ENCODE assay signal across 9 mouse cellular contexts in the genomic region with DNA sequence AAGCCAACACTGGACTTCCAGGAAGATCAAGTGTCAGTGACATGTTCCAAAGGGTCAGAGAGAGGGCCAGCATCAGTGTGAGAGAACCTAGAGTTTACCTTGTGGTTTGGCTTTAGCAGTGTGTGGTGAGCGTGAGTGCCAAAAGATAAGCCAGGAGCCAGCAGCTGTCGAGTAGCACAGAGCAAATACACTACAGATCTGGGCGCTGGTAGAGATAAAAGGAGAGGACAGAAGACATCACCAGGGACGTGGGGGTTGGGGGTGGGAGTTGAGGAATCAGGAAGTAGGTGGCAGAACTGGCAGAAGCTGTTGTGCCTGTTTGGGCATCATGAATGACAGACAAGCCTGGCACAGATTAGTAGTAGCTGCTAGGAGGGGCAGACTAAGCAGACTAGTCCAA. TPM values are rescaled to one million over a fixed set of nuclear protein-coding genes. Genes with fewer than 3 reads are reported as not detected.
DNase-seq lines count a peak whose midpoint lies in the region; ATAC-seq and TF ChIP-seq lines count a peak whose summit lies in the region.
"Had no signal": no experiment of that assay in that cellular context is flagged by ENCODE, and none has a peak within 500 bp of the region (broad histone marks: within the 10 kb centered on the region; RNA-seq: fewer than 3 reads in every experiment).

No protein-coding gene starts in this region.

- no peak for TF ChIP-seq POLR2A in kidney, adult 2 months (IDR thresholded peaks at IDR 0.05; ENCODE audit: low read depth, low read length)

- ATAC-seq in inflammation-experienced regulatory T-cells, adult 6 months, result no peak
- no peak for ATAC-seq in hindbrain, embryonic 14.5 days (ENCODE audit: low FRiP score)

- no peaks in the 10 kb centered on the region for H3K27me3 ChIP-seq in kidney, adult 2 months (replicated peaks; ENCODE audit: control insufficient read depth, insufficient read depth, low read length)
- H3K27me3 ChIP-seq in hindbrain, embryonic 14.5 days (ENCODE audit: control insufficient read depth, insufficient read depth, low read length), result no peaks in the 10 kb centered on the region
- H3K27me3 ChIP-seq: embryonic facial prominence, embryonic 12.5 days had no signal

- peaks cover 5% of the 10 kb centered on the region; the same call in 1 of the 2 replicates for H3K4me1 ChIP-seq in kidney, adult 2 months (ENCODE audit: control insufficient read depth, insufficient read depth, low read length)
- H3K4me1 ChIP-seq in hindbrain, embryonic 14.5 days (replicated peaks; ENCODE audit: control insufficient read depth, insufficient read depth, low read length), result no peaks in the 10 kb centered on the region

- H3K36me3 ChIP-seq in kidney, adult 2 months (ENCODE audit: control insufficient read depth, insufficient read depth, low read length), result no peaks in the 10 kb centered on the region
- H3K36me3 ChIP-seq in hindbrain, embryonic 14.5 days (replicated peaks; ENCODE audit: control insufficient read depth, insufficient read depth), result no peaks in the 10 kb centered on the region
- H3K36me3 ChIP-seq: embryonic facial prominence, embryonic 12.5 days had no signal

- no peak overlapping the region for H3K9ac ChIP-seq in hindbrain, embryonic 14.5 days
- H3K9ac ChIP-seq: embryonic facial prominence, embryonic 12.5 days had no signal

- intact Hi-C loops in heart, postnatal 14 days (cut with DNase I), result loop anchor here (2.0 kb wide), 1 partner anchor 80 kb away; a partner anchor contains a TSS

- DNase-seq in kidney, adult 2 months, result peak; percentile 44
- no peak for DNase-seq in kidney, adult 11 months
- DNase-seq in T-cell, adult 2 months (ENCODE audit: low spot score), result peak; percentile 44
- DNase-seq in heart, postnatal 14 days, result peak; percentile 46 to 50
- DNase-seq in lung, postnatal 36 days, result peak; percentile 85
- no peak for DNase-seq in hindbrain, embryonic 14.5 days (ENCODE audit: low spot score)
- DNase-seq in spleen, postnatal 4 days (ENCODE audit: low spot score in 2 of 2), result no peak

- H3K4me2 ChIP-seq in hindbrain, embryonic 14.5 days (replicated peaks), result no peak overlapping the region
- H3K4me2 ChIP-seq: embryonic facial prominence, embryonic 12.5 days had no signal

- no peak for TF ChIP-seq CTCF in kidney, adult 2 months (conservative IDR thresholded peaks at IDR 0.05; ENCODE audit: insufficient read depth, insufficient read length, low read depth, low read length)

- H3K27ac ChIP-seq in kidney, adult 2 months (ENCODE audit: insufficient read depth, low read depth, low read length), result no peak overlapping the region
- no peak overlapping the region for H3K27ac ChIP-seq in hindbrain, embryonic 14.5 days
- H3K27ac ChIP-seq: embryonic facial prominence, embryonic 12.5 days had no signal

- H3K4me3 ChIP-seq in kidney, adult 2 months (ENCODE audit: insufficient read depth, low read depth, low read length), result no peak overlapping the region
- no peak overlapping the region for H3K4me3 ChIP-seq in hindbrain, embryonic 14.5 days (replicated peaks; ENCODE audit: low read length)
- H3K4me3 ChIP-seq: embryonic facial prominence, embryonic 12.5 days had no signal

- WGBS in kidney, adult 2 months, result 68% methylated on average over 4 of the region's 4 CpGs
- WGBS in hindbrain, embryonic 14.5 days, result 72% methylated on average over 4 of the region's 4 CpGs

- H3K9me3 ChIP-seq in hindbrain, embryonic 14.5 days (ENCODE audit: control insufficient read depth, low read length), result no peaks in the 10 kb centered on the region
- H3K9me3 ChIP-seq: embryonic facial prominence, embryonic 12.5 days had no signal

RNA-seq across cellular contexts. Expression of a gene that starts 21.6 kb away (rescaled TPM):
- 25.4 and 30.6 TPM in 2 replicates for polyA plus RNA-seq in kidney, adult 2 months (2012; rRNA removed)
- total RNA-seq in heart, postnatal 14 days (2021), result 10 to 100 TPM; 35.7 to 39.8 TPM
- polyA plus RNA-seq in inflammation-experienced regulatory T-cells, adult 6 months (2017; shearing (Covaris generic)), result 10 to 100 TPM; 12.1 to 15.7 (median 14.6) TPM
- 36.7 and 40.3 TPM in 2 replicates for polyA plus RNA-seq in hindbrain, embryonic 14.5 days (2014; fragmentation: Nextera tagmentation; extraction: Ambion mirVana)

Comparison
In these comparisons a context has a peak if more than half of its experiments do, and no peak if none do; other contexts are left out.
1. DNase-seq: peak in kidney, adult 2 months (single experiment), T-cell, adult 2 months (single experiment), heart, postnatal 14 days (2 of 2) and lung, postnatal 36 days (single experiment); none in kidney, adult 11 months (single experiment), hindbrain, embryonic 14.5 days (single experiment) and spleen, postnatal 4 days (0 of 2).